Mouse (Mus musculus): ENCODE data around the gene Pbx3.

Gene Pbx3

DNA sequence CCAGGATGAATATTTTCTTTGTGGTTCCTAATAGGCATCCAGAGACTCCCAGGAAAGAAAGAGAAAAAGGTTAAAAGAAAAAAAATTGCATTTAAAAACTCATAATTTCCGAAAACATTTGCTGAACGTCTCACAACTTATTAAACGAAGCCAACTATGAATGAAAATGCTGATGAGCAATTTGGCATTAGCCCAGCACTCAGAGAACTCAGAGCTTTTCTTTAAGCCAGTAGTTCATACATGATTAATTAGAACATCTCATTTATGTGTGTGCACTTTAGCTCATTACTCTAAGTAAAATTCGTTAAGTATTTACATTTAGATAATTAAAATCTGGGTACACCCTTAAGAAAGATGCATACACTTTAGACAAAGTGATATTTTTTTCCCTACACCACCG, 155.3 kb downstream of the Pbx3 start:
- DNase-seq: no peak

DNA sequence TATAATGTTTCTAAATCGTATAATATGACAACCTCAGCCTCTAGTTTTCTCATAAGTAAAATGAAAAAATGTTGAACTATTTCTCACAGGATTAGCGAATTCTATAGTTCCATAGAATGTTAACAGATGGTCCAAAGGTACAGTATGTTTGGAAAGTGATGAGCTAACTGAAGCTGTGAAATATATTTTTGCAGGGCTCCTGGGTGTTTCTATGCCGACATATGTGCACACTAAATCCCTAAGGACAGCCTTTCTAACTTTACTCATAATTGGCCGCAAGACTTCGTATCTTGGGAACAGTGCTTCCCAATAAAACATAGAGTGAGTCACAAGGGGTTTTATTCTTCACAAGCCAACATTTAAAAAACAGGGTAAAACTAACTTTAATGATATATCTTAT, 157.4 kb downstream of the Pbx3 start:
- no peak for DNase-seq

DNA sequence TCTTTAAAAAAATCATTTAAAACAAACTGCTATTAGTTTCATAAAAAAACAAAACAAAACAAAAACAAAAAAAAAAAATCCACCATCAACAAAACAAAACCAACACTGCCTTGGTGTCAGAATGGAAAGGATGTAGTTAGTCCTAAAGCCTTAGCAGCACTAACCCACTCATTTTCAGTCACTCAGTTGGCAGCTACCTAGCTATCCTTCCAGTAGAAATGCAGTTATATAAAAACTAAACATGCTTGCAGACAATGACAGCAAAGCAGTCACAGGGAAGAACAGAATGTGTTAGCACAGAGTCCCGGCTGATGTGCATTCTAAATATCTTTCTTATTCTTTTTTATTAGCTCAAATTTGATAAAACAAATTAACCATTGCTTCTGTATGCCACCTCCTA, 160.5 kb downstream of the Pbx3 start:
- no peak for DNase-seq

DNA sequence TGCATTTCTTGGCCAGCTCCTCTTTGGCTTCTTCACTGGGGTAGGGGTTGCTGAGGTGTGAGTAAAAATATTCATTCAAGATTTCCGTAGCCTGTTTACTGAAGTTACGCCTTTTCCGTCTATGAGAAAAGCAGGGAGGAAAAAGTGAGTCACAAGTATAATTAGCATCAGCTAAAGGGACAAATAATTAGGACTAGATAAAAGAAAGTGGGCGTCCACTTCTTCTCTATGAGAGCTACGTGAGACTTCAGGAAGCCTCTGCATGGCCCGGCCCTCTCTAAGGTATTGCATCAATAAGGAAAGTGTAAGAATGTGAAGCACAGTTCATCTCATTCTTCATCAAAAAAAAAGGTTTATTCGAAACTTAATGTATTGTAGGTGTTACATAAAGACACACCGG, 168.1 kb downstream of the Pbx3 start:
- no peak for DNase-seq

DNA sequence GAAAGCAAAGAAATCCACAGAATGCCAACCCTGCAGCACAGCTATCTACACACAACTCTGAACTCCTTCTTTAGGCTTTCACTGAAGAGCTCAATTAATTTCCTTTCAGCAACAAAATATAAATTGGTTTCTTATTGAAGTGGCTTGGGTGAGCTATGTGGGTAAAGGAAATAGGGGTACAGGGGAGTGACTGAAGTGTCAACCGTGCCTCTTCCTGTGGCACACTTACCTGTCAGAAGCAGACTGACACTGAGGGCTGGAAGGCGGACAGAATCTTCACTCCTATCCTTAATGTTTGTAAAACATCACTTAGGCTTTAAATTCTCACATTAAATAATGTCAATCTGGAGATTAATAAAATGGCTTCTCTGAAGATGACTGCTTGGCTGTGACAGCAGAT, 168.6 kb downstream of the Pbx3 start:
- DNase-seq: no peak

DNA sequence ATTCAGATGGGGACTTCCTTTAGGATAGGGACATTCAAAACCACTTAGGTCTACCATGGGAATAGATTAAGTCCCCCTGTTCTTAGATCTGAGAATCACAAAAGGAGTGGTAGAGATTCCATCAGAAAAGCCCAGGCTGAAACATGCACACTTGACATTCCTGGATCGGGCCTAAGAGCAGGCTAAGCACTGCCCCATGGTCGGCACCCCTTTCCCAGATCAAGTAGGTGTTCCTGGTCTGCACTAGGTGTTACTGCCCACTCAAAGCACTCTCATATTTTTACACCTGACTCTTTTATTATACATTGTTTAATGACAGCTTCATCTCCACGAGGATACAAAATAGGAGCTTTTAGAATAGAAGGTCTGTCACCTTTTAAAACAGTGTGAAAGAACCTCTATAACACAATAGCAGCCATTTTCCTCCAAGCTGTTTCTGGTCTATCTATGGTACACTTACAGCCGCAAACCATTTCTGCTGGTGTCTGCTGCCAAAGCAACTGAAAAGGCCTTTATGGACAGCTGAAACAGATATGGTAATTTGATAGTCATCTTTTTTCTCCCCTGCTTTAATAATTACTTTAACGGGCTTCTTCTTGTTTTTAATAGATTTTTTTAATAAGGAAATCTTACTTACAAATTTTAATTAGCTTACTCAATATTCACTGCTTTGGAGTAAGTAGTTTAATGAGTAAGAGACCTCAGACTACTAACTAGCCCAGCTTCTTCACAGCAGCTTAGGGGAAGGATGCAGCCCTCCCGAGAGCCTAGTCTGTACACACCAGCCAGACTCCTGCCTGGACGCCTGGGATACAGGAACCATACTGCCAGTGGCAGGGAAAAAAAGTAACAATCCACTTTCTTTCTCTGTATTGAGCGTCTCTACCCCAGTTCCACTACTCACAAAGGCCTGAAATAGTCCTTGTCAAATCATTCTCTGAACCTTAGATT, 178.8 kb downstream of the Pbx3 start:
- no peak for DNase-seq

DNA sequence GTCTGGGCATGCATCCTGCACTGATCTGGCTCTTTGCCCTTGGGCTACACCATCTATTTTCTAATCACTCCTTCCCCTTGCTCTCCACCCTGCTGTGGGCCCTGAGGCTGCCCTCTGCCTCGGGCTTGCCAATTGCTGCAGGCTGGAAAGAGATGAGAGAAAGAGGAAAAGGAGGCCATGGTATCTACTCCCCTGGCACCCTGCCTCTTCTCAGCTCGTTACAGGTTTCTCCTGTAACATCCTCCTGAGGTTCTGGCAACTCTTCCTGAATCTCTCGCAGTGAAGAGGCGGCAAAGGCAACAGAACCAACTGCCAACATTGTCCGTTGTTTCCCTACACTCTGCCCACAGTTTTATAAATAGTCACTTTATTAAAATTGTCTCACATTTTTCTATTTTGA, 179.7 kb downstream of the Pbx3 start:
- DNase-seq: no peak

DNA sequence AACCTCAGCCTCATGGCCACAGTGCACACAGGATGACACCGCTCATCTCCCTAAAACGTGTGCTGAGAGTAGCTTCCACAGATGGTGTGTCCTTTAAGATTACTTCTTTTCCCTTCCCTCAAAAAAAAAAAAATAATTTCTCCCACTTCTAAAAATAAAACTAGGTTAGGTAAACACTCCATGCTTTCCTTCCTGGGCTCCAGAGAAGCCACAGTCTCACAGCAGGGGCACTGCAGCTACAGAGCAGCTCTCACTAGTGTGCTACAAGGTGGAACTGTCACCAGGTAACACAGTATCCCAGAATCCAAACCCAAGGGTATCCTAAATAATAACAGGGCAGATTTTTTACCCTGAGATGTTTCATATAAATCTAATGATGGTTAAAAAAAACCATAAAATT, 185.6 kb downstream of the Pbx3 start:
- no peak for DNase-seq

DNA sequence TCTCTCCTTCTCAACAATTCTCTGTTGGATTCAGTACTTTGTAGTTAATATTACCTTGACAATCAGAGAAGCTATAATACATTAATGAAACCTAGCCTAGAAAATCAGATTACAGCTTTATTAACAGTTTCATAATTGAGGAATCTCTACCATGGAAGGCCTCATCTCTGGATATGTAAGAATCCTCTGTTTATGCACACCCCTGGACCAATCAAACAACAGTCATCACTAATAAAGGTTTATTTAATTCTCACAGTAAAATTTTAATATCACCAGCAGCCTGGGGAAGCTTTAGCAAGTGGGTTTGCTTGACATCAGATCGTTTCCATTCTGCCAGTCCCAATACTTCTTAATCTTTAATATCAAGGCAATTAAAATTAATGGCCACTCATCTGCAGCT, 191.3 kb downstream of the Pbx3 start:
- no peak for DNase-seq

DNA sequence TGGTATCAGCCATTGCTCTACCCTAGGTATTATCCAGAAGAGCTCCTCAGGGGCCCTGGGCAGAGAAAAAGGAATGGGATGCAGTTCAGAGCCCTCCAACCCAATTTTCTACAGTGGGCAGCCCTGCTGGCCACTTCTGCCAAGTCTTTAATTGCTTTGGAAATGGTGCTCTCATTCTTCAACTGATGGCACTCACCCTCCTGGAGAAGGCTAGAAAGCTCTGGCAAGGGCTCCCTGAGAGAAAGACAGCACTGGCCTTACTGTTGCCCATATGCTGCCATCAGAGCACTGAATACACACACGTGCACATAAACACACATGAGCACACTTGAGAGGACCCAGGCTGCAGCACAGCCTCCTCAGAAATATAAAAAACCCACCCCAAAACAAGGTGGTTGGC, 193.6 kb downstream of the Pbx3 start:
- no peak for DNase-seq

DNA sequence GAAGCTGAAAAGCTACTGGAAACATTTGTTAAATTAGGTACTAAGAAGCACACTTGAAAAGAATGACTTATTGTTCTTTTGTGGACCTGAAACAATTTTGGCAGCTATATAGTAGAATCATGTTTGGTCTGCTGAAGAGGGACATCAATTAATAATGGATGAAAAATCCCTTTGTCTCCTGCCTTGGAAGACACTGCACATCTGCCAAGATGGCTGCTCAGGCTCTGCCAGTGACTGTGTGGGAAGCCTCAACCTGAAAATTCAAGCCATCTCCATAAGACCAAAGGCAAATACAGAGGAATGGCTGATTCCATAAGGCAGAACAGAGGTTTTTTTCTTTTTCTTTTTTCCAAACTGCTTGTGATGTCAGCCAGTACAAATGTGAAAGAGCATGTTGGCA, 194.3 kb downstream of the Pbx3 start:
- DNase-seq: no peak

DNA sequence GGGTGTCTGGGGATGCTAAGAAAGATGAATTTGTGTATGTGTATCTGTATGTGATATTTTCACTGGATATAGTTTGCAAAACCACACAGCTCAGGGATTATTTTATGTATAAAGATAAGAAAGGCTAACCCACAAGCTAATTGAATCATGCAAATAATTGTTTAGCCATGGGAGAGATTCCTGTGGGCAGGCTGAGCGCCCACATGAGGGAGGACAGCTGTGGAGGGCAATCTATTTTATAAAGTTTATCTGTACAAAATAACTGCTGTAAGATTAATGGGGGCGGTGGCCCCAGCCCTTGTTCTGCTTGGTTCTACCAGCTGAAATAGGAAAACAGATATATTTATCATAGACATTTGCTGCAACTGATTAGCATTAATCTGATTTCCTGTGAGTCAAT, 202.5 kb downstream of the Pbx3 start:
- DNase-seq: no peak

DNA sequence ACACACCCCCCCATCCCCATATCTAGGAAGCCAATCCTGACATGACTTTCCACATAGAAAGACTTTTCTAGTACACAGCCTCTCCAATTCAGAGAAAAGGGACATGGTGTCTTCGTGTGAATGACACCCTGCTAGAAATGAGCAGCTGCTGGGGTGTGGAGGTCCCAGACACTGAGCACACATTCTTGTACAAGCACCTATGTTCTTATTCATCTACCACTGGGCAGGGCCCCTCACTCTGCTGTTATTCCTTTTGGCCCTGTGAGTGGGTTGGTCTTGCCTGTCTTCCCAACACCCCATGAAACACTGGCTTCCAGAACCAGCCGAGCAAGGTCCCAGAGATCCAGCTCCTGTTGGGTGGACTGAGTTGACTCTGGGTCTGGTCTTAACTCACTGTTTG, 203.3 kb downstream of the Pbx3 start:
- DNase-seq: no peak

DNA sequence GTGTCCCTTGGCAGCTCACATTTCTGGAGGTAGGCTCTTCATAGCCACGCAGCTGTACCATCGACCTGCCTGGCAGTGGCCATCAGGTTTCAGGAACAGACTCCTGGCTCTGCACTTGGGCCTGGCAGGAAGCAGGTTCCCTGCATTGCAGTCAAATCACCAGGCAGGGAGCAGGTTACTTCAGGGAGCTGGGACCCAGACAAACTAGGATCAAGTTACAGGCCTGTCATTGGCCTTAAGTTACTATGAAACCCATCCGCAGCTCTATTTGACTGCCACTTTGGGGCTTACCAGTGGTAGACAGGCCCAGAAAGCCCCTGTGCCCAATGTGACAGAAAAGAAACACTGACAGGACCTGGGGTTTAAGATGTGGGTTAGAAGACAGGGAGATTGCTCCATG, 204.8 kb downstream of the Pbx3 start:
- DNase-seq: no peak

DNA sequence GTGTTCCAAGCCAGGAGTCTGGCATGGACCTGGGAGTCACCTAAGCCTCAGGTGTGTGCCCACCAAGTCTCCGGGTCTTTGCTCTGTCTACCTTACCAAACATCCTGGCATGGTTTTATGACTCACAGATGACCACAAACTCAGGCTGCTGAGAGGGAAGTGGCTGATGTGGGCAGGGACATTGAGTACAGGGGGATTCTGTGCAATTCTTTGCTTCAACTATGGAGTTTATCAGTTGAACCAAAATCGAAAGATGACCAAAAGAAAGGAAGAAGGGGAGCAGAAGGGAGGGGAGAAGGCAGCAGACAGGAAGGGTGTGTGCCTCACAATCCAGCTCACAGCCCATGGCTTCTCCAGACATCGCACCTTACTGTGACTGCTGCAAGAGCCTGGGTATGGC, 210.5 kb downstream of the Pbx3 start:
- no peak for DNase-seq

DNA sequence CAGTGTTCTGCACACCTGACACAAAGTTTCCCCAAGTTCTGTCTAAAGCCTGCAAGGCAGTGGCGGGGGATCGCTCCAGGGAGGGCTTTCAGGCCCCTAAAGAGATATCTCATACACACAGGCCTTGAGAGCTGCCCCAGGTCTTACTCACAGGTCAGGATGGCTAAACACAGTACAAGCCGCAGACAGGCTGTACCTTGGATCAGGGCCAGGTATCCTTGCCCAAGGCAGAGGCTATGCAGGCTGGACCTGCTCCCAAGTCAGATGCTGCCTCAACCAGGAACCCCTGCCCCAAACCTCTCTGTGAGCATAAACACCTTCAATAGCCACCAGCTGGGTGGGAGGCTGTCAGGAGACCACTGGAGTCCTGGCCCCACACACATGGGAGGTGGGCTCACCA, 215.2 kb downstream of the Pbx3 start:
- DNase-seq: no peak

DNA sequence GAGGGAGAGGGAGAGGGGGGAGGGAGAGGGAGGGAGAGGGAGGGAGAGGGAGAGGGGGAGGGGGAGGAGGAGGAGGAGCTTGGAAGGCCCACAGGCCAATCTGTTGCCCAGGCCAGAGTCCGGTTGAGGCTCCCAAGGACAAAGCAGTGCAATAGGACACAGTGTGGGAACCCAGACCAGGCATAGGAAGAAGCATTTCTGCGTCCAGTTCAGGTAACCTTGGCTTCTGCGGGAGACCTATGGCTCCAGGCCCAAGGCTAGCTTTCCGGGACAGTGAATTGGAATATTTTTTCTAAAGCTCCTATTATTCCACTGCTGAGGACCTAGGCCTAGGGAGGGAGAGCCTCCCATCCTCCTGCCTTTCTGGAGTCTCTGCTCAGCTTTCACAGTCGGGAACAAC, 218.1 kb downstream of the Pbx3 start:
- DNase-seq: no peak

DNA sequence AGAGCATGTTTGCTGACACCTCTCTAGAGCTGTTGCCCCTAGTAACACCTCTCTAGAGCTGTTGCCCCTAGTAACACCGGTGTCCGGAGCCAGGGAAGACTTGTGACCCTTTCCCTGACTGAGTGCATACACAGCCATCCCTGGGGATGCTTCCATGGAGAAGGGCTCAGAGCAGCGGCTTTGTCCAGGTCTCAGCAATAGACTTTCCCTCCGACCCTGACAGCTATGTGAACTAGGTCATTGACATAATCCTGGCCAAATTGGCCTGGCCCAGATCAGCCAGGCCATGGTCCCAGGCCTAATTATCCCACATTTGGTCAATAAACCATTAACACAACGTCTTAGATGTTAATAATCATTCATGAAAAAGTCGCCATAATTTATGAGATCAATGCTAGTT, 219.6 kb downstream of the Pbx3 start:
- no peak for DNase-seq

DNA sequence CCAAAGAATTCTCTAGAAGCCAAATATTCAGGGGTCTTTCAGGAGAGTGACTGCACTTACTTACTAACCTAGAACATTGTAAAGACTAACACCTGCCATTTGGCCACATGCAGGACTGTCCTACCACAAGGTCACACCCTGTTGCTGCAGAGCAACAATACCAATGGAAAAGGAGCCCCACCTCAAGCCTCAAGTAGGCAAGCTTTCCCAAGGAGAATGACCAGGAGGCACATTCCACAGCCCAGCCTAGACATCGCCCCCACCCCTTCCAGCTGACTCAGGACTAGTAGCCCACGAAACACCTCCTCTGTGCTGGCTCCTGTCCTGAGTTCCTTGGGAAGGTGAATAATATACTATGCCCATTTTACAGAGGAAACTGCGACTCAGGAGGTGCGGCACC, 222.4 kb downstream of the Pbx3 start:
- no peak for DNase-seq

DNA sequence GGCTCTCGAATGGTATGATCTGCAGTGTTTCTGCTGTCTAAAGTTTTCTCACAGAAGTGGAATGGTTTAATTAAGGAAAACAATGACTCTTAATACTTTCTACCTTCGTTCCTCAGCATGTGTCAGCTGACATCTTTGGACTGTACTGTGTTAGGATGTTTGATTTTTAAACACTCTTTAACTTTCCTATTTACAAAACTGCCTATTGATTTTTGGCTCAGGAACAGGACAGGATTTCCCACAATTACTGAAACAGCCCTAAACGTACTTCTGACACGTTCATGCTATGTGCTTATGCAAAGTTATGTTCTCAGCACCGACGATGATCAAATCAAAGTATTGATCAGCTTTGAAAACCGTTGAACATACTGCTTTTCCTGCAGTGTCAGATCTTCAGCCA, 224.7 kb downstream of the Pbx3 start:
- DNase-seq: no peak

DNA sequence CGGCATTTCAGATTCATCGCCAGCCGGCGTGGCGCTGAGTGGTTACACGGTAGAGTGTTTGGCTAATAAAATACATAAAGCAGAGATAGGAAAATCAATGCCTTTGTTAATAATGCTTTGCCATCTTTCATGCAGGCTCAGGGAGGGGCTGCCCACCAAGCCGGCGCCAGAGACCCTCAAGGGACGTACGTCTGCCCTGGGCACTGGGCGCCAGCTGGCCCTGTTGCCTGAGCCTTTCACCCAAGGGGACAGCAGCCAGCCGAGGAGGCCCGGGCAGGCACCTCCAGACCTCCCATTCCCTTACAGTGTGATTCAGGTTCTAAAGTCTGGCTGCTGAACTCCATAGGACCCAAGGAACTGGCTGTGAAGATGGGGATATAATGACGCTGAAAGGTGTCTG, 225.5 kb downstream of the Pbx3 start:
- DNase-seq: no peak

DNA sequence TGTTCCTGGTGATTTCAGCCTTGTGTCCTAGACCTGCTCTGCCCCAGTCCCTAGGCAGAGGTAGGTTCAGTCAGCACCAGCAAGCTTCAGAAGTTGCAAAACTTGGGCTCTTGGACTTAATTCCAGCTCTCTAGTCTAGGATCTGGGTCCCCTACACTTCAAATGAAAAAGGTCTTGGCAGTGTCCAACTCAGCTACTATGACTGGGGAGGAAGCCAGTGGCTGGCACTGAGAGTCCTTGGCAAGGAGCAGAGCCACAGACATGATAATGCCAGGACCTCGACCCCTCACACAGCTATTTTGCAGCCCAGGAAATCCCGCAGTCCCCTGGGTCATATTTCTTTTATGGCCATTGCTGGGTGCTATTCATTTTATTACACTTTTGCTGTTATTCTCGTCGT, 225.9 kb downstream of the Pbx3 start:
- DNase-seq: no peak

DNA sequence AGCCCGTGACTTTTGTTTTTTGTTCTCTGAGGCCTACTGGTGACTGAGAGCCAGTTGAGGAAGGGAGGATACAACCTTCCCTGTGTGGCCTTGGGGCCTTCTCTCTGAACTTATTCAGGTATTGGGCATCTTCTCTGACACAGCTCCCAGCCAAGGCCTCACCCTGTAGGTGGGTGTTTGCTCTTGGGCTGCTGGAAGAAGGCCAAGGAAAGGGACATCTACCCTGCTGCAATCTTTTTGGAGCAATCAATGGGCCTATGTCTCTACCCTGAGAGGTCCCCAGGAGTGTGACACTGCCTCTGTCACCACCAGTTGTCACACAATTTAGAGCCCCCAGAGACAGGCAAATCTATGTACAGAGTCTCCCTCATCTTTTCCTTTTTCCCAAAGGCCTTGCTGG, 226.5 kb downstream of the Pbx3 start:
- DNase-seq: no peak

DNA sequence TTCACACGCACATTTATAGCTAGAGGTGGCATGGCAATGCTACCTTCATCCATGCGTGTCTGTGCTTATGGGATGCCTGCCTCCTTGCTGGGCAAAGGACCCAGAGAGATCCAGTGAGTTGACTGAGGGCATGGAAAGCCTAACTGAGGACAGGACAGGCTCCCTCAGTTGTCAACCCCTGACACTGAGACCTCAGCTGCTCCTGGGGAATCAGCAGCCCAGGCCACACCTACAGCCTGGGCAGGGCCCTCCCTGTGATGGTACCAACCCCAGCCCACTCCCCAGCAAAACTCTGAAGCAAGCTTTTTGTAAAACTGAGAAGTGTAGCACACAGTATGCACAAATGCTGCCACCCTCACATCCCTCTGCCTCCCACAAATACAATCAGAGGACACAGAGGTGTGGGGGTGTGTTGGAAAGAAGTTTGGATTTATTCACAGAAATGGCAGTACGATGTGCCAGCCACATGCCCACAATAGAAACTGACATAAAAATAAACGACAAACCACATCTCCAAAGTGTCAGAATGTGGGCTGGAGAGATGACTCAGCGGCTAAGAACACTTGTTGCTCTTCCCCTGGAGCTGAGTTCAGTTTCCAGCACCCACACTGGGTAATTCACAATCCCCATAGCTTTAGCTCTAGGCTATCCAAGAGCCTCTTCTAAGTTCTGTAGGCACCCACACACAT, 233.3 kb downstream of the Pbx3 start:
- no peak for DNase-seq

DNA sequence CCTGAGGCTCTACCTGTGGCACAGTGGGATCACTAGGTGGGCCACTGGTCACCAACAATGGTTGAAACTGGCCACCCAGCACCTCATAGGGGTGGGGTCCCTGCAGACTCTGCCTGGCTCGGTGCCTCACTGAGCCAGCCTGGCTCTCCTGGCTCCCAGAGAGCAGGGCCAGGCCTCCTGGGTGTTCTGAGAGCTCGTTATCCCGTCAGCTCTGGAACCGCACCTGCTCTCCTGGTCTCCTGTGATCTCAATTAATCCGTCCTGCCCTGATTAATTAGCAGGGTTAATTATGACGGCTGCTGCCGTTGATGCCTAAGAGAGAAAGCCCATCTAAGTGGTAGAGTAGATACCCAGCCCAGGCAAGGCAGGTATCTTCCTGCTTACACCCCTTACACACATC, 237.6 kb downstream of the Pbx3 start:
- no peak for DNase-seq

Data from thymus, postnatal 14 days (tissue).